Mouse (Mus musculus): ENCODE results near the gene Fbxl7.

Gene Fbxl7

GRCm38 (mm10) chr15:26688472-26689104 is 206.8 kb downstream of the Fbxl7 start:
- DNase-seq: no peak

- DNase-seq: no peak
These were observed 207.7 kb downstream of the Fbxl7 start for GRCm38 (mm10) chr15:26687729-26688128.

- no peak for DNase-seq
These were observed 213.1 kb downstream of the Fbxl7 start for GRCm38 (mm10) chr15:26682279-26682678.

- peak; percentile 54 for DNase-seq
These were observed 222.0 kb downstream of the Fbxl7 start for GRCm38 (mm10) chr15:26673239-26673859.

- peak; percentile 14 for DNase-seq
These were observed 240.4 kb downstream of the Fbxl7 start for GRCm38 (mm10) chr15:26654988-26655387.

- no peak for DNase-seq
These were observed 252.8 kb downstream of the Fbxl7 start for GRCm38 (mm10) chr15:26642563-26642962.

- no peak for DNase-seq
These were observed 255.7 kb downstream of the Fbxl7 start for GRCm38 (mm10) chr15:26639726-26640125.

- no peak for DNase-seq
These were observed 259.8 kb downstream of the Fbxl7 start for GRCm38 (mm10) chr15:26635591-26635990.

- DNase-seq: no peak
These were observed 267.2 kb downstream of the Fbxl7 start for GRCm38 (mm10) chr15:26628181-26628580.

- DNase-seq: no peak
These were observed 272.1 kb downstream of the Fbxl7 start for GRCm38 (mm10) chr15:26623242-26623641.

- peak; percentile 21 for DNase-seq
These were observed 275.1 kb downstream of the Fbxl7 start for GRCm38 (mm10) chr15:26620279-26620678.

GRCm38 (mm10) chr15:26619221-26619620 is 276.2 kb downstream of the Fbxl7 start:
- peak; percentile 67 for DNase-seq

GRCm38 (mm10) chr15:26596239-26596638 is 299.1 kb downstream of the Fbxl7 start:
- no peak for DNase-seq

- DNase-seq: no peak
These were observed 315.3 kb downstream of the Fbxl7 start for GRCm38 (mm10) chr15:26579947-26580709.

GRCm38 (mm10) chr15:26578500-26578899 is 316.9 kb downstream of the Fbxl7 start:
- DNase-seq: no peak

- no peak for DNase-seq
These were observed 329.3 kb downstream of the Fbxl7 start for GRCm38 (mm10) chr15:26566076-26566475.

GRCm38 (mm10) chr15:26553620-26554019 is 341.8 kb downstream of the Fbxl7 start:
- DNase-seq: no peak

GRCm38 (mm10) chr15:26533997-26534700 is 361.2 kb downstream of the Fbxl7 start:
- DNase-seq: no peak

- DNase-seq: no peak
These were observed 376.2 kb downstream of the Fbxl7 start for GRCm38 (mm10) chr15:26519220-26519631.

GRCm38 (mm10) chr15:26501024-26501423 is 394.4 kb downstream of the Fbxl7 start:
- no peak for DNase-seq

Measured in right cerebral cortex, postnatal 4 days (tissue).